Mouse (Mus musculus) E14TG2a.4 (cell line): ENCODE data around the gene Slfn9.

Experiments used
- CTCF ChIP-seq: conservative IDR thresholded peaks from 2 replicates; pipeline ENCODE4 v1.5.1; 2014; ENCODE audit warnings: low read length
- NANOG ChIP-seq: IDR thresholded peaks from 2 replicates; pipeline ENCODE4 v1.6.1; 2014; ENCODE audit warnings: borderline replicate concordance, low read length, mixed read lengths
- POU5F1 ChIP-seq: IDR thresholded peaks from 2 replicates; pipeline ENCODE4 v1.6.1; 2014; ENCODE audit warnings: low read length, borderline replicate concordance

GRCm38 (mm10) chr11:82947457-82947856 lies 44.2 kb downstream of the Slfn9 start:
- no peak for TF ChIP-seq CTCF
- no peak for TF ChIP-seq POU5F1
- TF ChIP-seq NANOG = no peak
